Mouse (Mus musculus): ENCODE measurements around the gene Adam19.

DNA sequence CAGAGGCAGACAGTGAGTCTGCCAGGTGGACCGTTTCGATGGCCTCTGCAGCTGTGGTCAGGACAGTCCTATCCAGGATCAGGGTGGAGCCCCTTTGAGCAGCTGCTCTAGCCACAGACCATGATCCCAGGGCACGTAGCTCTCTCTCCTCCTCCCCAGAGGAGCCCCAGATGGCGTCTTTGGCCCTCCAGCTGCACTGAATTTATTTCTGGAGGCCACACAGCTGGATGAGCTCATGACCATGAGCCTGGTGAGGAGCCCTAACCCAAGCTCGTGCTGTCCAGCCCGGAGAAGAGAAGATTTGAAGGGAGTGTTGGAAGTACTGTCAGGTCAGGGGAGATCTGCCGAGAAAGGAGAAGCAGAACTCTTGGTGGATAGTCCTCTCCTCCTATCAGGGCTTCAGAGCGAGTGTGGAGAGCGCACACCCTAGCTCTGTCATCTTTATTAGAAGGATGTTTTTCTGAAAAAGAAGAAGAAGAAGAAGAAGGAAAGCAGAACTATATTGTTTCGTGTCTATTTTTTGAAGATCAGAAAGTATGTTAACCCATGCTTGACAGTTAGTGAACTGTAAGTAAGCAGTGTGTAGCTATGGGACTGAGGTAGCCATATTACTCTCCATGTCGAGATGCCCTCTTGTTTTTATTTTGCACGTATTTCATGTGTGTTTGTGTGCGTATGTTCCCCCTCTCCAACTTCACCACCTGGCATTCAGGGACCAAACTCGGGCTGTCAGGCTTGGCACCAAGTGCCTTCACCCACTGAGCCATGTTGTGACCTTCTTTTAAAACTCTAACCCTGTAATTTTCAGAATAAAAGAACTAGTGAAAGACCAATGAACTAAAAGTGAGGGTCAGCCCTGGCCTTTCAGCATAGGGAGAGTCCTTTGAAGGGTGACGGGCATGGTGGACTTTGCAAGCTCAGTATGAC lies 72.1 kb downstream of the Adam19 start:
- no peak for TF ChIP-seq CTCF (IDR thresholded peaks at IDR 0.05; ENCODE audit: borderline replicate concordance, extremely low read depth, insufficient read depth, insufficient read length)
- TF ChIP-seq POLR2A (IDR thresholded peaks at IDR 0.05; ENCODE audit: borderline replicate concordance, extremely low read depth, insufficient read depth, insufficient read length, poor library complexity, severe bottlenecking): no peak

Measured in brain, embryonic 14.5 days (tissue).